Mouse (Mus musculus) CH12.LX (cell line): ENCODE measurements around the gene Khnyn. TPM values are rescaled to one million over a fixed set of nuclear protein-coding genes. Genes with fewer than 3 reads are reported as not detected.

ENCODE experiments used
- DNase-seq: peaks from one replicate; pipeline ENCODE4 v3.0.0-alpha.2; 2013; ENCODE audit errors: extremely low read depth
- H3K27ac ChIP-seq: 2 replicates; pipeline ENCODE4 v1.5.1; 2012; ENCODE audit warnings: low read depth, mild to moderate bottlenecking, control low read depth, moderate library complexity; ENCODE audit not compliant: insufficient read depth
- H3K27me3 ChIP-seq: replicated peaks from 2 replicates; pipeline ENCODE3; 2012; ENCODE audit warnings: inconsistent platforms
- H3K36me3 ChIP-seq, 2 experiments: replicated peaks in 1 of 2; 2 replicates each; pipeline versions ENCODE3 to v1.6.1; 2012; ENCODE audit warnings: inconsistent platforms in 1 of 2, low read length in 1 of 2, mild to moderate bottlenecking in 1 of 2, mixed read lengths in 1 of 2, moderate library complexity in 1 of 2; ENCODE audit not compliant: control insufficient read depth in 1 of 2, insufficient read depth in 1 of 2
- H3K4me1 ChIP-seq, 2 experiments: 2 replicates each; pipeline ENCODE4 v1.6.1; 2012; ENCODE audit warnings: inconsistent platforms in 1 of 2, moderate library complexity in 1 of 2; ENCODE audit not compliant: insufficient read depth in 2 of 2, control insufficient read depth in 1 of 2
- H3K4me2 ChIP-seq: 2 replicates; pipeline ENCODE4 v1.6.1; 2012; ENCODE audit warnings: low read depth, mild to moderate bottlenecking, control low read depth; ENCODE audit not compliant: poor library complexity, insufficient read depth, severe bottlenecking
- H3K4me3 ChIP-seq, 3 experiments: fragments of 150-350 bp in 1 of 3; sonication (generic) in 1 of 3; replicated peaks in 1 of 3; 2 replicates each; pipeline versions ENCODE3 to v1.5.1; 2011 to 2012; ENCODE audit warnings: low read depth in 2 of 3, low read length in 2 of 3, mild to moderate bottlenecking in 2 of 3, moderate library complexity in 2 of 3, control low read depth in 1 of 3, improper control_type of control experiment in 1 of 3, inconsistent platforms in 1 of 3, mixed read lengths in 1 of 3; ENCODE audit not compliant: poor library complexity in 1 of 3
- H3K79me2 ChIP-seq: replicated peaks from 2 replicates; pipeline ENCODE4 v1.6.1; 2012; ENCODE audit warnings: mild to moderate bottlenecking, moderate library complexity; ENCODE audit not compliant: control insufficient read depth, poor library complexity, insufficient read depth, severe bottlenecking; ENCODE audit errors: extremely low read depth
- H3K9ac ChIP-seq: 2 replicates; pipeline ENCODE4 v1.6.1; 2012; ENCODE audit warnings: low read depth, mild to moderate bottlenecking, control low read depth, moderate library complexity; ENCODE audit not compliant: insufficient read depth
- H3K9me3 ChIP-seq: replicated peaks from 2 replicates; pipeline ENCODE3; 2012; ENCODE audit warnings: low read length, inconsistent platforms, mixed read lengths
- BHLHE40 ChIP-seq: IDR thresholded peaks from 2 replicates; pipeline ENCODE4 v1.6.1; 2011; ENCODE audit warnings: mild to moderate bottlenecking, low read depth, low read length, improper control_type of control experiment
- CHD1 ChIP-seq: IDR thresholded peaks from 2 replicates; pipeline ENCODE4 v1.6.1; 2012; ENCODE audit warnings: low read depth, low read length, improper control_type of control experiment, inconsistent platforms
- CHD2 ChIP-seq: IDR thresholded peaks from 2 replicates; pipeline ENCODE4 v1.6.1; 2011; ENCODE audit warnings: low read length, improper control_type of control experiment
- CTCF ChIP-seq, 2 experiments: IDR thresholded peaks in 1 of 2; conservative IDR thresholded peaks in 1 of 2; 2 replicates each; pipeline ENCODE4 v1.5.1; 2011 to 2012; ENCODE audit warnings: low read depth in 2 of 2, low read length in 2 of 2, improper control_type of control experiment in 1 of 2, inconsistent platforms in 1 of 2, mild to moderate bottlenecking in 1 of 2, moderate library complexity in 1 of 2
- E2F4 ChIP-seq: IDR thresholded peaks from 2 replicates; pipeline ENCODE4 v1.6.1; 2011; ENCODE audit warnings: low read depth, low read length, improper control_type of control experiment; ENCODE audit not compliant: insufficient replicate concordance
- GABPA ChIP-seq: IDR thresholded peaks from 2 replicates; pipeline ENCODE4 v1.6.1; 2012; ENCODE audit warnings: low read depth, low read length, improper control_type of control experiment, inconsistent platforms; ENCODE audit not compliant: insufficient replicate concordance
- HCFC1 ChIP-seq: IDR thresholded peaks from 2 replicates; pipeline ENCODE4 v1.6.1; 2012; ENCODE audit warnings: low read depth, mild to moderate bottlenecking, inconsistent platforms, low read length, improper control_type of control experiment
- JUN ChIP-seq: IDR thresholded peaks from 2 replicates; pipeline ENCODE4 v1.6.1; 2011; ENCODE audit warnings: low read depth, mild to moderate bottlenecking, low read length, improper control_type of control experiment, moderate library complexity; ENCODE audit not compliant: insufficient read depth
- MAFK ChIP-seq: IDR thresholded peaks from 2 replicates; pipeline ENCODE4 v1.6.1; 2011; ENCODE audit warnings: low read length, improper control_type of control experiment; ENCODE audit not compliant: insufficient replicate concordance
- MAZ ChIP-seq: IDR thresholded peaks from 2 replicates; pipeline ENCODE4 v1.6.1; 2012; ENCODE audit warnings: low read depth, mild to moderate bottlenecking, inconsistent platforms, low read length, improper control_type of control experiment, moderate library complexity
- MEF2A ChIP-seq: IDR thresholded peaks from 2 replicates; pipeline ENCODE4 v1.6.1; 2014; ENCODE audit warnings: low read depth, mild to moderate bottlenecking, inconsistent platforms, low read length, improper control_type of control experiment, borderline replicate concordance
- MXI1 ChIP-seq: IDR thresholded peaks from 2 replicates; pipeline ENCODE4 v1.6.1; 2011; ENCODE audit warnings: mild to moderate bottlenecking, low read depth, low read length, improper control_type of control experiment
- NRF1 ChIP-seq: IDR thresholded peaks from 2 replicates; pipeline ENCODE4 v1.6.1; 2014; ENCODE audit warnings: low read depth, mild to moderate bottlenecking, inconsistent platforms, low read length, improper control_type of control experiment, moderate library complexity
- PAX5 ChIP-seq: IDR thresholded peaks from 2 replicates; pipeline ENCODE4 v1.6.1; 2012; ENCODE audit warnings: low read length, inconsistent platforms, mixed read lengths
- POLR2A ChIP-seq: IDR thresholded peaks from 2 replicates; pipeline ENCODE4 v1.6.1; 2011; ENCODE audit warnings: low read depth, mild to moderate bottlenecking, improper control_type of control experiment, low read length
- RAD21 ChIP-seq: IDR thresholded peaks from 2 replicates; pipeline ENCODE4 v1.6.1; 2011; ENCODE audit warnings: low read depth, mild to moderate bottlenecking, low read length, improper control_type of control experiment, moderate library complexity
- SIN3A ChIP-seq: IDR thresholded peaks from 2 replicates; pipeline ENCODE4 v1.6.1; 2012; ENCODE audit warnings: low read length, improper control_type of control experiment, inconsistent platforms
- SMC3 ChIP-seq: IDR thresholded peaks from 2 replicates; pipeline ENCODE4 v1.6.1; 2011; ENCODE audit warnings: low read depth, low read length, improper control_type of control experiment
- TCF12 ChIP-seq: IDR thresholded peaks from 2 replicates; pipeline ENCODE4 v1.6.1; 2014; ENCODE audit warnings: low read depth, mild to moderate bottlenecking, inconsistent platforms, low read length, improper control_type of control experiment
- USF1 ChIP-seq: IDR thresholded peaks from 2 replicates; pipeline ENCODE4 v1.6.1; 2014; ENCODE audit warnings: low read depth, mild to moderate bottlenecking, inconsistent platforms, low read length, improper control_type of control experiment
- ZC3H11A ChIP-seq: IDR thresholded peaks from 2 replicates; pipeline ENCODE4 v1.6.1; 2012; ENCODE audit warnings: low read depth, mild to moderate bottlenecking, inconsistent platforms, low read length, improper control_type of control experiment
- ZKSCAN1 ChIP-seq: IDR thresholded peaks from 2 replicates; pipeline ENCODE4 v1.6.1; 2012; ENCODE audit warnings: low read depth, inconsistent platforms, low read length, improper control_type of control experiment, borderline replicate concordance
- ZNF384 ChIP-seq: IDR thresholded peaks from 2 replicates; pipeline ENCODE4 v1.6.1; 2012; ENCODE audit warnings: low read depth, low read length, improper control_type of control experiment, inconsistent platforms
- dilution Hi-C: fragments of 300-500 bp; cut with MboI; formaldehyde crosslinking; loops from 2 replicates; pipeline ENCODE4 v1.14.3; 2020; ENCODE audit warnings: low sequenced_read_pairs; ENCODE audit not compliant: extremely low pct_unique_long_range_greater_than_20kb, extremely low pct_ligation_motif_present
- in situ Hi-C: fragments of 300-500 bp; cut with MboI; formaldehyde crosslinking; loops from 3 replicates; pipeline ENCODE4 v1.14.3; 2019; ENCODE audit warnings: low sequenced_read_pairs, low pct_ligation_motif_present, low pct_unique_long_range_greater_than_20kb, mixed read lengths
- polyA plus RNA-seq: library from polyadenylated mRNA; unstranded; fragments of >175 nt; gene quantifications from 2 replicates; pipeline ENCODE4 v1.2.1, GENCODE M21; 2012; ENCODE audit warnings: low read depth; ENCODE audit not compliant: insufficient read length
- total RNA-seq, 2 experiments: library from RNA; depleted of rRNA; stranded (reverse); fragments of 300-350 nt in 1 of 2; fragments of >200 nt in 1 of 2; gene quantifications; 2 replicates each; pipeline ENCODE4 v1.2.3; 2012 to 2014

The Khnyn gene
- total and polyA plus RNA-seq, 3 experiments: 31.8 to 50.6 (median 35.8) TPM

GRCm38 (mm10) chr14:55863773-55864172 lies 21.0 kb upstream of the Khnyn start (continued):
- no peak for TF ChIP-seq CHD2
- TF ChIP-seq MAZ: no peak
- TF ChIP-seq RAD21: peak; percentile 84
- no peak for TF ChIP-seq GABPA
- TF ChIP-seq HCFC1: no peak
- TF ChIP-seq ZC3H11A: no peak
- peak; percentile 87 for TF ChIP-seq SMC3
- no peak for TF ChIP-seq MAFK
- no peak for TF ChIP-seq POLR2A
- no peak for TF ChIP-seq PAX5
- no peak for TF ChIP-seq ZNF384
- TF ChIP-seq ZKSCAN1: no peak
- TF ChIP-seq SIN3A: no peak
- TF ChIP-seq E2F4: no peak
- TF ChIP-seq BHLHE40: no peak
- no peak for TF ChIP-seq TCF12
- no peak for TF ChIP-seq JUN
- TF ChIP-seq MEF2A: peak; percentile 23; the same call in 1 of the 2 replicates
- TF ChIP-seq CHD1: no peak
- no peak for TF ChIP-seq NRF1
- TF ChIP-seq USF1: no peak

GRCm38 (mm10) chr14:55866962-55867361 lies 17.8 kb upstream of the Khnyn start:
- dilution Hi-C loops (no loop called here), in situ Hi-C loops (no loop called here)
- no peak for DNase-seq
- TF ChIP-seq SMC3 (peak; percentile 30; the same call in 1 of the 2 replicates), CTCF (conservative IDR thresholded peaks at IDR 0.05 in 1 of 2, IDR thresholded peaks at IDR 0.05 in 1 of 2; ENCODE audit: low read depth in 2 of 2, low read length in 2 of 2) (peak; percentile 75 to 97), MXI1 (no peak), CHD2 (no peak)
- no peak overlapping the region for H3K4me3 ChIP-seq
- no peaks in the 10 kb centered on the region for H3K79me2 ChIP-seq
- H3K36me3 ChIP-seq: no peaks in the 10 kb centered on the region
- H3K4me2 ChIP-seq: no peak overlapping the region
- H3K4me1 ChIP-seq: peaks cover 13 to 31% of the 10 kb centered on the region in 2 experiments
- H3K27ac ChIP-seq: no peak overlapping the region
- peaks cover 17% of the 10 kb centered on the region for H3K27me3 ChIP-seq
- H3K9ac ChIP-seq: no peak overlapping the region
- H3K9me3 ChIP-seq: peaks cover 10% of the 10 kb centered on the region
